Mouse (Mus musculus): Measurements from ENCODE around the gene Lysmd3. TPM values are rescaled to one million over a fixed set of nuclear protein-coding genes. Genes with fewer than 3 reads are reported as not detected.

Gene Lysmd3
- polyA plus RNA-seq, 1 experiment from 2014 or later = 27.7 TPM

- no peaks in the 10 kb centered on the region for H3K4me1 ChIP-seq (ENCODE audit: control insufficient read depth, insufficient read depth, low read length)
- peak; percentile 99 for ATAC-seq (ENCODE audit: insufficient number of reproducible peaks, low FRiP score, low TSS enrichment, low read depth)
- peak; percentile 96 for DNase-seq (ENCODE audit: low spot score)
- peak within 1 kb of the TSS; percentile 90 for H3K4me2 ChIP-seq (ENCODE audit: low read depth, severe bottlenecking)
- under 1% methylated on average over 61 of the region's 61 CpGs for WGBS
- H3K9ac ChIP-seq (ENCODE audit: low read length) = peak within 1 kb of the TSS; percentile 63
- no peaks in the 10 kb centered on the region for H3K9me3 ChIP-seq (ENCODE audit: control insufficient read depth, low read length)
- H3K4me3 ChIP-seq (ENCODE audit: low read depth, low read length) = peak within 1 kb of the TSS; percentile 54
- no peaks in the 10 kb centered on the region for H3K27me3 ChIP-seq (ENCODE audit: control insufficient read depth, insufficient read depth, low read length)
- H3K36me3 ChIP-seq (ENCODE audit: control insufficient read depth, insufficient read depth, low read length) = no peaks in the 10 kb centered on the region
- peak within 1 kb of the TSS; percentile 56; the same call in 1 of the 2 replicates for H3K27ac ChIP-seq (replicated peaks; ENCODE audit: low read depth, low read length)
Measured at GRCm38 (mm10) chr13:81710775-81711545, 53.5 kb downstream of the Lysmd3 start, which contains the start of the genes Polr3g and Mblac2. Gene Polr3g, minus strand, starts transcription at chr13:81711013. Gene Mblac2, plus strand, starts transcription at chr13:81711341.

GRCm38 (mm10) chr13:81711546-81712371 lies 54.3 kb downstream of the Lysmd3 start:
- Histone ChIP-seq H3K27me3 (ENCODE audit: control insufficient read depth, insufficient read depth, low read length) (no peaks in the 10 kb centered on the region), H3K9me3 (ENCODE audit: control insufficient read depth, low read length) (no peaks in the 10 kb centered on the region), H3K4me2 (ENCODE audit: low read depth, severe bottlenecking) (peak overlapping the region; percentile 90), H3K9ac (ENCODE audit: low read length) (peak overlapping the region; percentile 63), H3K4me1 (ENCODE audit: control insufficient read depth, insufficient read depth, low read length) (no peaks in the 10 kb centered on the region), H3K36me3 (ENCODE audit: control insufficient read depth, insufficient read depth, low read length) (no peaks in the 10 kb centered on the region), H3K4me3 (ENCODE audit: low read depth, low read length) (peak overlapping the region; percentile 54), H3K27ac (replicated peaks; ENCODE audit: low read depth, low read length) (no peak overlapping the region; the same call in 1 of the 2 replicates)
- WGBS = under 1% methylated on average over 42 of the region's 42 CpGs
- ATAC-seq (ENCODE audit: insufficient number of reproducible peaks, low FRiP score, low TSS enrichment, low read depth) (peak; percentile 61), DNase-seq (ENCODE audit: low spot score) (no peak)

GRCm38 (mm10) chr13:81713896-81714295 lies 56.4 kb downstream of the Lysmd3 start:
- Histone ChIP-seq H3K4me2 (ENCODE audit: low read depth, severe bottlenecking) (no peak overlapping the region), H3K27ac (replicated peaks; ENCODE audit: low read depth, low read length) (no peak overlapping the region), H3K27me3 (ENCODE audit: control insufficient read depth, insufficient read depth, low read length) (no peaks in the 10 kb centered on the region), H3K9me3 (ENCODE audit: control insufficient read depth, low read length) (no peaks in the 10 kb centered on the region), H3K4me1 (ENCODE audit: control insufficient read depth, insufficient read depth, low read length) (no peaks in the 10 kb centered on the region), H3K36me3 (ENCODE audit: control insufficient read depth, insufficient read depth, low read length) (no peaks in the 10 kb centered on the region), H3K4me3 (ENCODE audit: low read depth, low read length) (no peak overlapping the region), H3K9ac (ENCODE audit: low read length) (no peak overlapping the region)
- DNase-seq (ENCODE audit: low spot score) = no peak
- ATAC-seq (ENCODE audit: insufficient number of reproducible peaks, low FRiP score, low TSS enrichment, low read depth) = no peak
- 90% methylated on average over 1 of the region's 1 CpGs for WGBS

Other genes with a start within 250 kb of the Lysmd3 start
- 0.96 and 1.7 TPM in 2 replicates for gene Adgrv1, start 24.5 kb upstream of the Lysmd3 start, polyA plus RNA-seq (2014; fragmentation: Nextera tagmentation; extraction: Ambion mirVana)
- 16.1 and 16.5 TPM in 2 replicates for gene Polr3g, start 53.4 kb downstream of the Lysmd3 start, polyA plus RNA-seq (2014; fragmentation: Nextera tagmentation; extraction: Ambion mirVana)
- 3.4 and 4.7 TPM in 2 replicates for gene Mblac2, start 53.7 kb downstream of the Lysmd3 start, polyA plus RNA-seq (2014; fragmentation: Nextera tagmentation; extraction: Ambion mirVana)
- gene Cetn3, start 125.4 kb downstream of the Lysmd3 start, polyA plus RNA-seq (2014; fragmentation: Nextera tagmentation; extraction: Ambion mirVana) = 241 and 257 TPM in 2 replicates